Mouse (Mus musculus) right cerebral cortex, adult 2 months (tissue): ENCODE results near the gene Tcte1.
A peak's percentile ranks its signal among the peaks of the same experiment; 100 is the strongest.

Experiments
- DNase-seq, 2 experiments: peaks; one replicate each; pipeline ENCODE4 v3.0.0; 2021 to 2022; ENCODE audit warnings: low spot score in 2 of 2

The Tcte1 gene

DNA sequence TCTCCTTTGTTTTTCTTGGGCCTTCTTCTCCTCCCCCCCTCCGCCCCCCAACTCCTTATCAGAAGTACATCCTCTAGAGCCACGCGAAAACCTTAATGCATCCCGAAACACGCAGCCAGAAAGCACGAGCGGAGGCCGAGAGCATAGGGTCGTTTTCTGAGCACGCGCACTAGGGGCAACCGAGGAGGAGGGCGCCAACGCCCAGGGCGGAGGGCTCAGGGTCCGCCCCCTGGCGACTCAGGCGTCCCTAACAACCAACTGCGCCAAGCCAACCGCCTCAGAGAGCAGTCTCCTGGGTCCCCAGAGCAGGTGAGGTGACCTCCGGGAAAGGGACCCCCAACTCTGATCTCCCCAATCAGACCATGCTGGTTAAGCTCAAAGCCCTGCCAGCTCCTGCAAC is at the start of gene Tcte1:
Gene Tcte1, plus strand, starts transcription at position 172 of the 400 bp plus-strand sequence.
- no peak for DNase-seq

DNA sequence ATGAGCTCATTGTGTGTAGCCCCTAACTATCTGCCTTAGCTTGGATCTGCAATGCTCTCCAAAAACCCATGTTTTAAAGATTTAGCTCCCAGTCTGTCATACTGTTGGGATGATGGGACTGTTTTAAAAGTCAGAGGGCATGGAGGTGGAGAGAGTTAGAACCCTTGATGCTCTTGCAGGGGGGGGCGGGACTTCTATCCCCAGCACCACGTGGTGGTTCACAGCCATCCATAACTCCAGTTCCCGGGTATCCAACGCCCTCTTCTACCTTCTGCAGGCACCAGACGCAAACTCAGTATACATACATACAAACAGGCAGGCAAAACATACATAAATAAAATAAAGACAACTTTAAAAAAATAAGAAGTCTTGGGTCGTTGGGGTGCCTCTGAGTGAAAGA is 49.6 kb upstream of the Tcte1 start:
- no peak for DNase-seq

DNA sequence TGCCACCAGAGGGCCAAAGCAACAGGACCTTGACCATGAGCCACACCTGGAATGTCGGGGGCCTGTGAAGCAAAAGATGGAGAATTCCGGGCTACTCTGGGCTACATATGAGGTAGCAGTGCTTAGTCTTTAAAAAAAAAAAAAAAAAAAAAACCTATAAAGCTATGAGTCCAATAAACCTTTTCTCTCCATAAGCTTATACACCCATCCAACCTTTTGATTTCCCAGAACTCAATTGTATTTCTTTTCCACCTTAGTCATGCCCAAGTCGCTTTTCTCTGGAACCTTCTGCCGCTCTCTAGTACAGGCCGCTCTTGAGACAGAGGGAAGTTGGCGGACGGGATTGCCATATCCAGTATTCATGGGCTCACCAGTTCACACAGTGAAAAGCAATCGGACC is 49.1 kb upstream of the Tcte1 start:
- no peak for DNase-seq

DNA sequence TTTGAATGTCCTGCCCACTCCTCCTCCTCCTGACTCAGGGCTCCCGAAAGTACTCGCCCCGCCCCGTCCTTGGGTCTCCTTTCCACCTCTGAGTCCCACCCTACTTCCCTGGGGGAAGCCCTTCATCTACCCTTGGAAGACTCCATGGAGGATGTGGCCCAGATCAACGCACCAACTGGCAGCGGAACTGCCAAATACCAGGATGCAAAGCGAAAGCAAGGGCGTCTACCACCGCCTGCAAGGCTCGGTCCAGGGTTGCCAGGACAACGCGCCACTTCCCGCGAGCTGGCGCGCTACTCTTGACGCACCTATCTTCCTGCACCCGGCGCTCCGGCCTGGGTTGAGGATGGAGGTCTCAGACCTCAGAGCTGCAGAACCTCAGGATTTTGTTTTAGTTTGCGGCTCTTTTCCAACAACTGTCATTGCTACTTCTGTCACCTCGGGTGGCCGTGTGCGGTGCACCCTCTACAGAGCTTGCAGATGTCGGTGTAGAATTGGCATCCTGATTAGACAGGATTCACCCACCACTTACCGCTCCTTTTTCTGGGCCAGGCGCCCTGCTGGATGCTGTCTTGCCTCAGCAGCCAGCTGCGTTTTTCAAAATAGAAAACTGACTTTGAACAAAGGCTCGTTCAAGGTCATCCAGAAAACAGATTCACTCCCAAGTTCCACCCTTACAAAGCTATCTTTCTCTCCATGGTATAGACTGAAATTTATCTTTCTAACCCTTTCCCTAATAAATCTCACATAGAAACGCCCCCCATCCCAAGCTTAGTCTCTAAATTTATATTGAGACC is 48.4 kb upstream of the Tcte1 start, which contains the start of gene Spats1:
Gene Spats1, minus strand, starts transcription at position 747 of the 797 bp plus-strand sequence.
- DNase-seq = peak; percentile 87 to 90

- DNase-seq = peak; percentile 84 to 95
Observed at GRCm38 (mm10) chr17:45478234-45478825, 44.9 kb upstream of the Tcte1 start.

DNA sequence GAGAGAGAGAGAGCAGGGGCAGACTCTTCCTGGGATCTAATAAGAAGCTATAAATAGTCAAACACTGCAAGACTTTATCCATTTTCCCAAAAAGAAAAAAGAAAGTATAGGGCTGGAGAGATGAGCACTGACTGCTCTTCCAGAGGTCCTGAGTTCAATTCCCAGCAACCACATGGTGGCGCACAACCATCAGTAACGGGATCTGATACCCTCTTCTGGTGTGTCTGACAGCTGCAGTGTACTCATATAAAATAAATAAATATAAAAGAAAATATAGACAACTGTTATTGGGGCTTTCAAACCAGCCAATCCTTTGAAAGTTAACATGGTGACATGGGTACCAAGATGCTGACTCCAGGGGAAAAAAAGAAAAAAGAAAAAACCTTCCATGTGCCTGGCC is 42.8 kb upstream of the Tcte1 start:
- DNase-seq = no peak

DNA sequence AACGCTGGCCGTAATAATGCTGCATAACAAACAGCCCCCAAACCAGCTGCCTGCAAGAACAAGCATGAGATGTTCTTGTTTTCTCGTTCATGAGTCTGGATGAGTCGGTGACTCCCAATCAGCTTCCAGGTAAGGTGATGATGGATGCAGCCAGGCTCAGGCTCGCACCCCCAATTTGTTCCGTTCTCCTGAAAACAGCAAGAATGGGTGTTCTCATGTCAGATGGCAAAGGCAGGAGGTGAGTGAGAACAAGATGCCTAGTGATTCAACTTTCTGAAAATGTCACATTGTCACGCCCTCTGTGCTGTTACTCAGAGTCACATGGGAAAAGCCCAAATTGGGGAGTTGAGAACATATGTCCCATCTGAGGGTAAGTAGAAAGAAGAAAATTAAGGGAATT is 37.7 kb upstream of the Tcte1 start:
- no peak for DNase-seq

- DNase-seq = no peak
Observed at GRCm38 (mm10) chr17:45487216-45487615, 36.0 kb upstream of the Tcte1 start.

- no peak for DNase-seq
Observed at GRCm38 (mm10) chr17:45488321-45489254, 34.6 kb upstream of the Tcte1 start.

GRCm38 (mm10) chr17:45489736-45490135 is 33.5 kb upstream of the Tcte1 start:
- DNase-seq = no peak

DNA sequence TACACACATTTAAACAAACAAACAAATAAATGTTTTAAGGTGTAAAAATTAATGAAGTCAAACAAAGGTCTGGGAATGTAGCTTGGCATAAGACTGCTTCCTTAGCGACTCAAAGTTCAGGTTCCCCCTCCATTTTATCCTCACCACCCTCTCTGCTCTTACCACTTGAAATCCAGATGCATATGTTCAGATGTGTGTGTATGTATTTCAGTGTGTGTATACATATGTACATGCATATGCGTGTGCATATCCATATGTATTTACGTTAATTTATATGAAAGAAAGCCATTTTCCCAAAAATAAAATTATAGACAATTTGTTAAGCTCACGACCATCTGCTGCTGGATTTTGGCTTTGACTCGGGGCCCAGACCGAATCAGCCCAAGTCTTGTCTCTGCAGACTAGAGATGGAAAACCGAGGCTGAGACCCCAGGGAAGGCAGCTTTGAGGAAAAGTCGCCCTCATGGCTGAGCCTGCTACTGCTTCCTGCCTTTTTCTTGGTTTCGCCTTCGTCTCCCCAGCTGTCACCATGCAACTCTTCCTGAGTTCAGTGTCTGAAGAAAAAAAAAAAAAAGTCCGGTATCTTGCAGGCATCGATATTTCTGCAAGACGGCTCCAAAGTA is 32.6 kb upstream of the Tcte1 start:
- DNase-seq = no peak

DNA sequence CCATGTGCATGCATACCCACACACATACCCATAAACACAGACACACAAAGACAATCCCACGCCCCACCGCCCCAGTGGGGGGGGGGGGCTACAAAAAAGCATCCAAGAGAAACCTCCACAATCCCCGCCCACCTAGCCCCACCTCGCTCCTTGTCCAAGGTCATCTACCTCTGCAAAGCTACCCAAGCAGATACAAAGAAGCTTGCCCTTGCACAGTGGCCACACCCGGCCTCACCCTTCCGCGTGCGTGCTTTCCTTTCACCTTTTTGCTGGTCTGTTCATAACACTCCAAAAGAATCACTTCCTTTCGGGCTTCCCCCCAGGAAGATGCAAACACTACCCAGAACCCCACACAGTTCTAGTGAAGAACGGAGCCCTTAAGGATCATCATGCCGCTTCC is 27.8 kb upstream of the Tcte1 start:
- DNase-seq = no peak

DNA sequence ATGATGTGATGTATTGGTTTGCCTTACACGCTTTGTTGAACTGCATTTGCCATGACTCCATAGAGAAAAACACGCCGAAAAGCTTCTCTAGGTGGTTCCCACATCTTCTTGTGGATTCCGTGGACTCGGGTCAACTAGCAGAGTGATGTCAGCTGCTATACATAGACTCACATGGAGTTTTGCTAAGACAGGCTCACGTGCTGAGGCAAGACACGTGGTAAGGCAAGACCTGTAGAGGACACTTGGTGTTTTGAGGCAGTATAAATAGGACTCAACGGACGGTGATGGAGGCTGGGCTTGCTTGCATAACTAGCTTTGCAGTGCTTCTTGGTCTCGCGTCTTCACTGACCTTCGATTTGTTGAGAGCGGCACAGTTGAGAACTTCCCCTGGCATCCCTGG is 24.8 kb upstream of the Tcte1 start:
- no peak for DNase-seq

- DNase-seq = no peak
Observed at GRCm38 (mm10) chr17:45499516-45499915, 23.7 kb upstream of the Tcte1 start.

GRCm38 (mm10) chr17:45500981-45501380 is 22.3 kb upstream of the Tcte1 start:
- no peak for DNase-seq

DNA sequence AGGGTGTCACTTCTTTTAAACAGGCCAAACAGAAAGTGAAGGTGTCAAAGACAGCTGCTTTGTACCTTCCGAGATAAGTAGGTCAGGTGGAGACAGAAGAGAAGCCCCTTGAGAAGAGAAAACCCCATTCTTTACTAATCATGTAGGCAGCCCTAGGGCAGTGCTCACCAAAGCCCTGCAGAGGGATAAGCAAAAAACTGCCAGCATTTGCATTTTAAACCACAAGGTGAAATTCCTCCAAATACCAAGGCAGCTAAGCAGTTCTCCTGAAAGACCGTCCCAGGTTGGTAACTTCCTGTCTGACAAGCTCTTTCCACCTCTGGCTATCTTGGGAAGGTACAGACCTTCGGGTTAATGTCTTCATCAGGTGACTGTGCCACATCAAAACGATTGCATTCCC is 20.9 kb upstream of the Tcte1 start:
- no peak for DNase-seq

DNA sequence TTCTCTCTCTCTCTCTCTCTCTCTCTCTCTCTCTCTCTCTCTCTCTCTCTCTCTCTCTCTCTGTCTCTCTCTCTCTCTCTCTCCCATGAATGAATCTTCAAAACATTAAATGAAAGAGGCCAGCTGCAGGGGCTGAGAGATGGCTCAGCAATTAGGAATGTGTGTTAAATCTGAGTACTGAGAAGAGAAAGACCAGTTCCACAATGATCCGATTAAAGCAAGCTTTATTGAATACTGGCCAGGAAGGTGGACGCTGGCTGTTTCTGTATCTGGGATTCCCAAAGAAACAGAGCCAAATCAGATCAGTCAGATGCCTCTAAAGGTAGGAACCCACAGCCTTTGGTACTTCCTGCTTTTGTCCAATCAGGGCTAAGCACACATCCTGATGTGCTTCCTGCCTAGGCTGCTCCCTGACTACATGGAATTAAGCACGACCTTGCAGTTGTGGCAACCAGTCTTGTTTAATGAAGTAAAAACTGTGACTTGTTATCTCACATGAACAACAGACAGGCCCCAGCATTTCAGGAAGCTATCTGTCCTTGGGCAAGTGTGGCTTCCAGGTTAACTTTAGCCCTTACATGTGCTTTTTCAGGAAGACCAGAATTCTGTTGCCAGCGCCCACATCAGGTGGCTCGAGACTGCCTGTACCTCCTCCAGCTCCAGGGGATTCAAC is 19.8 kb upstream of the Tcte1 start:
- no peak for DNase-seq

- no peak for DNase-seq
Observed at GRCm38 (mm10) chr17:45505941-45506465, 17.2 kb upstream of the Tcte1 start.

- DNase-seq = peak; percentile 94
Observed at GRCm38 (mm10) chr17:45506700-45507189, 16.5 kb upstream of the Tcte1 start, which contains the start of gene Aars2. Gene Aars2 (plus strand): TSS chr17:45506841.

GRCm38 (mm10) chr17:45510871-45511270 is 12.4 kb upstream of the Tcte1 start:
- DNase-seq = no peak

DNA sequence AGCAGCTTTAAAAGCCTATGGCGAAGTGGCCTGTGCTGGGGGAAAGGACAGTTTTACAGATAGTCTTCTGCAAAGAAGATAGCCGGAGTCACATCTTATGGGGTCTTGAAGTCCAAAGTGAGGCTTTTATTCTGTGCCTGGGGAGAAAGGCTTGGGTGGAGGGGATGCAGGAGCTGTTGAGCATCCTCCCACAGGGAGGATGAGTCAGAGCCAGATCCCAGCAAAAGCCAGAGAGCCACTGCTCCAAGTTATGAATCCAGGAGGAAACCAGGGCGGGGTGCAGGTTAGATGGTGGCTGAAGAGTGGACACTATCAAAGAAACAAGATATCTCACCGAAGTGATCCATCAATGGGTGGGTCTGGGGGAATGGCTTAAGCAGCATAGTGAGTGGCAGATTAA is 11.5 kb upstream of the Tcte1 start:
- DNase-seq = no peak
